ENCODE assay signal across 23 mouse cellular contexts in genomic region chr5:28043386-28043785, GRCm38 (mm10). TPM values are rescaled to one million over a fixed set of nuclear protein-coding genes. Genes with fewer than 3 reads are reported as not detected.
DNase-seq lines count a peak whose midpoint lies in the region; ATAC-seq and TF ChIP-seq lines count a peak whose summit lies in the region.
"Had no signal": no experiment of that assay in that cellular context is flagged by ENCODE, and none has a peak within 500 bp of the region (broad histone marks: within the 10 kb centered on the region; RNA-seq: fewer than 3 reads in every experiment).

No protein-coding gene starts in this region.

- TF ChIP-seq CTCF in lung, postnatal 0 days (IDR thresholded peaks at IDR 0.05): no peak

- no peak overlapping the region for H3K27ac ChIP-seq in heart, embryonic 10.5 days
- 0 out of 2 replicates have a peak overlapping the region, but pooled peaks have one; percentile 1 for H3K27ac ChIP-seq in lung, postnatal 0 days (ENCODE audit: low read length)
- H3K27ac ChIP-seq: embryonic facial prominence, embryonic 13.5 days; embryonic facial prominence, embryonic 15.5 days; forebrain, embryonic 10.5 days; forebrain, embryonic 12.5 days had no signal

- DNase-seq in heart, embryonic 10.5 days (ENCODE audit: low spot score): peak; percentile 60
- no peak for DNase-seq in heart, adult 9 months (ENCODE audit: low spot score in 2 of 2)
- no peak for DNase-seq in lung, postnatal 0 days (ENCODE audit: low spot score)
- no peak for DNase-seq in lung, postnatal 36 days
- DNase-seq in urinary bladder, adult 2 months (ENCODE audit: low spot score): peak; percentile 5
- no peak for DNase-seq in urinary bladder, postnatal 10 days (ENCODE audit: low spot score)
- DNase-seq in kidney, postnatal 4 days: no peak
- DNase-seq: adrenal gland, adult 2 months; adrenal gland, postnatal 10 days; adrenal gland, postnatal 25 days; cerebellum, adult 11 months; cerebellum, adult 18-20 months; cerebellum, adult 8-10 months; cerebellum, adult 9-11 months; cerebellum, postnatal 14 days; cerebellum, postnatal 36 days; embryo, embryonic 11 days had no signal

- no peak for ATAC-seq in lung, postnatal 0 days
- ATAC-seq: forebrain, embryonic 14.5 days had no signal

- peaks cover 12% of the 10 kb centered on the region; the same call in 1 of the 2 replicates for H3K4me1 ChIP-seq in heart, embryonic 10.5 days
- peaks cover 12% of the 10 kb centered on the region; the same call in 1 of the 2 replicates for H3K4me1 ChIP-seq in lung, postnatal 0 days (ENCODE audit: insufficient read depth, low read depth, low read length)
- H3K4me1 ChIP-seq: forebrain, embryonic 12.5 days had no signal

- H3K36me3 ChIP-seq in heart, embryonic 10.5 days: no peaks in the 10 kb centered on the region
- H3K36me3 ChIP-seq in lung, postnatal 0 days (ENCODE audit: insufficient read depth, low read length): no peaks in the 10 kb centered on the region
- H3K36me3 ChIP-seq: embryonic facial prominence, embryonic 13.5 days; embryonic facial prominence, embryonic 15.5 days; forebrain, embryonic 10.5 days; forebrain, embryonic 12.5 days had no signal

- no peak overlapping the region for H3K4me3 ChIP-seq in heart, embryonic 10.5 days
- no peak overlapping the region for H3K4me3 ChIP-seq in lung, postnatal 0 days (ENCODE audit: low read depth, low read length)
- H3K4me3 ChIP-seq: embryonic facial prominence, embryonic 13.5 days; embryonic facial prominence, embryonic 15.5 days; erythroblast, embryonic 14.5 days; forebrain, embryonic 10.5 days; forebrain, embryonic 12.5 days had no signal

- no peak overlapping the region for H3K4me2 ChIP-seq in lung, postnatal 0 days (replicated peaks; ENCODE audit: low read depth, low read length)
- H3K4me2 ChIP-seq: embryonic facial prominence, embryonic 13.5 days; embryonic facial prominence, embryonic 15.5 days; forebrain, embryonic 12.5 days had no signal

- no peak overlapping the region for H3K9ac ChIP-seq in lung, postnatal 0 days (replicated peaks; ENCODE audit: low read depth)
- H3K9ac ChIP-seq: embryonic facial prominence, embryonic 13.5 days; embryonic facial prominence, embryonic 15.5 days; forebrain, embryonic 12.5 days had no signal

- WGBS in heart, embryonic 10.5 days: 81% methylated on average over 5 of the region's 5 CpGs
- WGBS in lung, postnatal 0 days: 58% methylated on average over 5 of the region's 5 CpGs

- H3K27me3 ChIP-seq in heart, embryonic 10.5 days (ENCODE audit: insufficient read depth, poor library complexity, severe bottlenecking): no peaks in the 10 kb centered on the region
- no peaks in the 10 kb centered on the region for H3K27me3 ChIP-seq in lung, postnatal 0 days (replicated peaks; ENCODE audit: insufficient read depth, low read length)
- H3K27me3 ChIP-seq: embryonic facial prominence, embryonic 13.5 days; embryonic facial prominence, embryonic 15.5 days; forebrain, embryonic 12.5 days had no signal

- no peaks in the 10 kb centered on the region for H3K9me3 ChIP-seq in heart, embryonic 10.5 days
- no peaks in the 10 kb centered on the region for H3K9me3 ChIP-seq in lung, postnatal 0 days (ENCODE audit: low read length)
- H3K9me3 ChIP-seq: embryonic facial prominence, embryonic 15.5 days had no signal

- TF ChIP-seq EP300 in lung, postnatal 0 days (IDR thresholded peaks at IDR 0.05): no peak

RNA-seq across cellular contexts. Expression of gene Insig1, which starts 27.8 kb away (rescaled TPM):
- 38.7 and 39.6 TPM in 2 replicates for polyA plus RNA-seq in heart, embryonic 10.5 days (2016; fragmentation: Nextera tagmentation; extraction: Ambion mirVana)
- polyA plus RNA-seq in lung, postnatal 0 days (2015; fragmentation: Nextera tagmentation; extraction: Ambion mirVana): 109 and 122 TPM in 2 replicates
- 38.1 and 51.8 TPM in 2 replicates for polyA plus RNA-seq in urinary bladder, adult 2 months (2012; rRNA removed)

Comparison
In these comparisons a context has a peak if more than half of its experiments do, and no peak if none do; other contexts are left out.
1. DNase-seq: peak in heart, embryonic 10.5 days (single experiment) and urinary bladder, adult 2 months (single experiment); none in heart, adult 9 months (0 of 2), lung, postnatal 0 days (single experiment), lung, postnatal 36 days (single experiment), urinary bladder, postnatal 10 days (single experiment) and kidney, postnatal 4 days (0 of 2).